Mouse (Mus musculus): Measurements from ENCODE around the gene C1ql4. TPM values are rescaled to one million over a fixed set of nuclear protein-coding genes. Genes with fewer than 3 reads are reported as not detected.

Gene C1ql4
- polyA plus RNA-seq, 1 experiment from 2014 or later, result 10.2 TPM

DNA sequence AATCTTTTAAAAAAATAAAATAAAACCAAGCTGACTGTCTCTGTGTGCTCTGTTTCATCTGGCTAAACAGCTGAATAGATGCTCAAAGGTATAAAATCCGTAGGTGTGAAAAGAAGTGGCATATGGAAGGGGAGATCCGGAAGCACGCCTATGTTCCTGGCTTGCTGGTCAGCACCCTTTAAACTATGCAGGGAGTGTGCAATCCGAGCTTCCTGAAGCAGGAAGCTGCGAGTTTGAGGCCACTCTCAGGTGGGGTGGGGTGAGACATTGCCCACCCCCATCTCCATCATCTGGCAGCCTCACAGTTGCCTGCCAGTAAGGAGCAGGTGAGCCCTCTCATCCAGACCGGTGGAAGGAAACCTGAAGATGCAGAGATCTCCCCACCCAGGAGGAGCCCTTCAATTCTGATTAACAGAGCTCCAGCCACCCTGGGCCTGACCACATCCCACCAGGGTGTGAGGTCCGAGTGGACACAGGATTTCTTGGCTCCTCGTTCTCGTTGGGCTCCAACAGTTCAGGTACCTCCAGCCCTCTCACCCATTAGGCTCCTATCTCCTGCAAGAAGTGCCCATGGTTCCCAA is 13.5 kb downstream of the C1ql4 start, which contains the start of gene Troap:
Troap (plus strand) TSS at position 557 of the 581 bp plus-strand sequence.
- H3K27ac ChIP-seq (ENCODE audit: low read depth, low read length), result peak within 1 kb of the TSS; percentile 92
- ATAC-seq (ENCODE audit: low FRiP score) (no peak), DNase-seq (ENCODE audit: low spot score) (no peak)
- peak within 1 kb of the TSS; percentile 82 for H3K9ac ChIP-seq (ENCODE audit: low read depth, low read length)
- WGBS, result 25% methylated on average over 9 of the region's 9 CpGs
- peak within 1 kb of the TSS; percentile 84 for H3K4me2 ChIP-seq (replicated peaks; ENCODE audit: low read depth, low read length)
- H3K9me3 ChIP-seq (ENCODE audit: control insufficient read depth, low read length), result no peaks in the 10 kb centered on the region
- 0 out of 2 replicates have a peak, but pooled peaks cover 3% of the 10 kb centered on the region for H3K36me3 ChIP-seq (ENCODE audit: control insufficient read depth, insufficient read depth, low read length)
- peak within 1 kb of the TSS; percentile 69 for H3K4me3 ChIP-seq (ENCODE audit: low read depth, low read length)
- H3K4me1 ChIP-seq (replicated peaks; ENCODE audit: control insufficient read depth, insufficient read depth, low read length), result peaks cover 4% of the 10 kb centered on the region
- no peaks in the 10 kb centered on the region for H3K27me3 ChIP-seq (ENCODE audit: control insufficient read depth, insufficient read depth, low read length)

GRCm38 (mm10) chr15:99071988-99072387 is 15.6 kb downstream of the C1ql4 start:
- no peak overlapping the region for H3K4me3 ChIP-seq (ENCODE audit: low read depth, low read length)
- no peaks in the 10 kb centered on the region for H3K36me3 ChIP-seq (ENCODE audit: control insufficient read depth, insufficient read depth, low read length)
- no peak overlapping the region for H3K9ac ChIP-seq (ENCODE audit: low read depth, low read length)
- ATAC-seq (ENCODE audit: low FRiP score) (no peak), DNase-seq (ENCODE audit: low spot score) (no peak)
- no peaks in the 10 kb centered on the region for H3K27me3 ChIP-seq (ENCODE audit: control insufficient read depth, insufficient read depth, low read length)
- no peaks in the 10 kb centered on the region for H3K9me3 ChIP-seq (ENCODE audit: control insufficient read depth, low read length)
- no peak overlapping the region for H3K4me2 ChIP-seq (replicated peaks; ENCODE audit: low read depth, low read length)
- WGBS, result 80% methylated on average over 1 of the region's 1 CpGs
- no peak overlapping the region for H3K27ac ChIP-seq (ENCODE audit: low read depth, low read length)
- peaks cover 4% of the 10 kb centered on the region for H3K4me1 ChIP-seq (replicated peaks; ENCODE audit: control insufficient read depth, insufficient read depth, low read length)

- WGBS, result 82% methylated on average over 12 of the region's 12 CpGs
- H3K4me3 ChIP-seq (ENCODE audit: low read depth, low read length), result no peak overlapping the region
- no peaks in the 10 kb centered on the region for H3K9me3 ChIP-seq (ENCODE audit: control insufficient read depth, low read length)
- H3K9ac ChIP-seq (ENCODE audit: low read depth, low read length), result no peak overlapping the region
- H3K27me3 ChIP-seq (ENCODE audit: control insufficient read depth, insufficient read depth, low read length), result no peaks in the 10 kb centered on the region
- no peaks in the 10 kb centered on the region for H3K4me1 ChIP-seq (replicated peaks; ENCODE audit: control insufficient read depth, insufficient read depth, low read length)
- H3K4me2 ChIP-seq (replicated peaks; ENCODE audit: low read depth, low read length), result no peak overlapping the region
- no peaks in the 10 kb centered on the region for H3K36me3 ChIP-seq (ENCODE audit: control insufficient read depth, insufficient read depth, low read length)
- DNase-seq (ENCODE audit: low spot score) (no peak), ATAC-seq (ENCODE audit: low FRiP score) (no peak)
- no peak overlapping the region for H3K27ac ChIP-seq (ENCODE audit: low read depth, low read length)
Measured at GRCm38 (mm10) chr15:99065557-99066165, 22.0 kb downstream of the C1ql4 start.

DNA sequence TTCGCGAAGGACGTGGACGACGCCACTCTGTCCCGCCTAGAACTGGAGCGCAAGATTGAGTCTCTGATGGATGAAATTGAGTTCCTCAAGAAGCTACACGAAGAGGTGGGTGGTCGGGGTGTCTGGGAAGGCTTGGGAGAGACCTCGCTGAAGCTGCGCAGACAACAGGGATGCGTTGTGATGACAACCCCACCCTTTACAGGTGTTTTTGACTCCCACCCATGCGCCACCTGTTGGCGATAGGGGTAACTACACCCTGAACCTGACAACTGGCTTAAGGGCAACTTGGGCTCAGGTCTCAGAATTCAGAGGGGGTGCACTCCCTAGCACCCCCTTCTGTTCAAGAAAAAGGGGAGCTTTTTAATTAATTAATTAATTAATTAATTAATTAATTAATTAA is 31.3 kb downstream of the C1ql4 start:
- Histone ChIP-seq H3K4me3 (ENCODE audit: low read depth, low read length) (peak overlapping the region; percentile 31; the same call in 1 of the 2 replicates), H3K4me2 (replicated peaks; ENCODE audit: low read depth, low read length) (peak overlapping the region; percentile 7; the same call in 1 of the 2 replicates), H3K27me3 (ENCODE audit: control insufficient read depth, insufficient read depth, low read length) (peaks cover 63% of the 10 kb centered on the region), H3K9ac (ENCODE audit: low read depth, low read length) (no peak overlapping the region), H3K9me3 (ENCODE audit: control insufficient read depth, low read length) (no peaks in the 10 kb centered on the region), H3K36me3 (ENCODE audit: control insufficient read depth, insufficient read depth, low read length) (no peaks in the 10 kb centered on the region), H3K27ac (ENCODE audit: low read depth, low read length) (no peak overlapping the region), H3K4me1 (replicated peaks; ENCODE audit: control insufficient read depth, insufficient read depth, low read length) (peaks cover 13% of the 10 kb centered on the region)
- ATAC-seq (ENCODE audit: low FRiP score), result no peak
- WGBS, result 5% methylated on average over 14 of the region's 14 CpGs
- peak; percentile 64 for DNase-seq (ENCODE audit: low spot score)

- H3K27ac ChIP-seq (ENCODE audit: low read depth, low read length), result no peak overlapping the region
- ATAC-seq (ENCODE audit: low FRiP score), result no peak
Measured at GRCm38 (mm10) chr15:99055511-99055961, 32.1 kb downstream of the C1ql4 start.

GRCm38 (mm10) chr15:99055040-99055439 is 32.6 kb downstream of the C1ql4 start, which contains the start of gene Prph:
Gene Prph (plus strand): TSS chr15:99055174.
- DNase-seq (ENCODE audit: low spot score) (no peak), ATAC-seq (ENCODE audit: low FRiP score) (no peak)
- peak within 1 kb of the TSS; percentile 31 for H3K4me3 ChIP-seq (ENCODE audit: low read depth, low read length)
- H3K36me3 ChIP-seq (ENCODE audit: control insufficient read depth, insufficient read depth, low read length), result no peaks in the 10 kb centered on the region
- no peak within 1 kb of the TSS for H3K9ac ChIP-seq (ENCODE audit: low read depth, low read length)
- no peaks in the 10 kb centered on the region for H3K9me3 ChIP-seq (ENCODE audit: control insufficient read depth, low read length)
- WGBS, result 4% methylated on average over 30 of the region's 30 CpGs
- peaks cover 63% of the 10 kb centered on the region for H3K27me3 ChIP-seq (ENCODE audit: control insufficient read depth, insufficient read depth, low read length)
- H3K27ac ChIP-seq (ENCODE audit: low read depth, low read length), result no peak within 1 kb of the TSS
- H3K4me2 ChIP-seq (replicated peaks; ENCODE audit: low read depth, low read length), result peak within 1 kb of the TSS; percentile 48
- peaks cover 13% of the 10 kb centered on the region for H3K4me1 ChIP-seq (replicated peaks; ENCODE audit: control insufficient read depth, insufficient read depth, low read length)

More at GRCm38 (mm10) chr15:99055511-99055961, 32.1 kb downstream of the C1ql4 start:
- H3K4me2 ChIP-seq (replicated peaks; ENCODE audit: low read depth, low read length), result peak overlapping the region; percentile 48
- peak; percentile 63 for DNase-seq (ENCODE audit: low spot score)
- no peaks in the 10 kb centered on the region for H3K36me3 ChIP-seq (ENCODE audit: control insufficient read depth, insufficient read depth, low read length)
- no peak overlapping the region for H3K9ac ChIP-seq (ENCODE audit: low read depth, low read length)
- H3K4me3 ChIP-seq (ENCODE audit: low read depth, low read length), result peak overlapping the region; percentile 31
- no peaks in the 10 kb centered on the region for H3K9me3 ChIP-seq (ENCODE audit: control insufficient read depth, low read length)
- under 1% methylated on average over 34 of the region's 37 CpGs for WGBS
- H3K4me1 ChIP-seq (replicated peaks; ENCODE audit: control insufficient read depth, insufficient read depth, low read length), result peaks cover 13% of the 10 kb centered on the region
- peaks cover 63% of the 10 kb centered on the region for H3K27me3 ChIP-seq (ENCODE audit: control insufficient read depth, insufficient read depth, low read length)

DNA sequence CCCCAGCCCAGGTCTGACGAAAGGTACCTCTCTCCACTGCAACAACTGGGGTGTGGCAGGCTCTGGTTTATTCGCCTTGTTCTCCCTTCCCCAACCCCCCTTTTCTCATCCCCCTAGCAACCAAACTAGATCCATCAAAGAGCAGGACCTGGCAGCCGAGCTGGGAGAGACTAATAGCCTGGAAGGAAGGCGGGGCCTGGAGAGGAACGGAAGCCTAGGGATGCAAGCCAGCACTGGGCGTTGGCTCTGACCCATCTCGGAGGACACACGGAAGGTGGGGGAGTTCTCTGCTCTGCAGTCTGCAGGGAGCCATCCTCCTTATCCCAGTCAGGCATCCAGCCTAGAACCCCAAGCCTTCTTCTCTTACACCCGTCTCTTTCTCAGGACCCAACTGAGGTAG is 34.2 kb downstream of the C1ql4 start:
- peaks cover 13% of the 10 kb centered on the region for H3K4me1 ChIP-seq (replicated peaks; ENCODE audit: control insufficient read depth, insufficient read depth, low read length)
- no peak overlapping the region for H3K4me3 ChIP-seq (ENCODE audit: low read depth, low read length)
- DNase-seq (ENCODE audit: low spot score), result peak; percentile 47
- no peaks in the 10 kb centered on the region for H3K9me3 ChIP-seq (ENCODE audit: control insufficient read depth, low read length)
- WGBS, result 9% methylated on average over 9 of the region's 9 CpGs
- H3K36me3 ChIP-seq (ENCODE audit: control insufficient read depth, insufficient read depth, low read length), result no peaks in the 10 kb centered on the region
- H3K27me3 ChIP-seq (ENCODE audit: control insufficient read depth, insufficient read depth, low read length), result peaks cover 59% of the 10 kb centered on the region
- H3K4me2 ChIP-seq (replicated peaks; ENCODE audit: low read depth, low read length), result no peak overlapping the region
- H3K9ac ChIP-seq (ENCODE audit: low read depth, low read length), result no peak overlapping the region
- H3K27ac ChIP-seq (ENCODE audit: low read depth, low read length), result no peak overlapping the region
- ATAC-seq (ENCODE audit: low FRiP score), result no peak

DNA sequence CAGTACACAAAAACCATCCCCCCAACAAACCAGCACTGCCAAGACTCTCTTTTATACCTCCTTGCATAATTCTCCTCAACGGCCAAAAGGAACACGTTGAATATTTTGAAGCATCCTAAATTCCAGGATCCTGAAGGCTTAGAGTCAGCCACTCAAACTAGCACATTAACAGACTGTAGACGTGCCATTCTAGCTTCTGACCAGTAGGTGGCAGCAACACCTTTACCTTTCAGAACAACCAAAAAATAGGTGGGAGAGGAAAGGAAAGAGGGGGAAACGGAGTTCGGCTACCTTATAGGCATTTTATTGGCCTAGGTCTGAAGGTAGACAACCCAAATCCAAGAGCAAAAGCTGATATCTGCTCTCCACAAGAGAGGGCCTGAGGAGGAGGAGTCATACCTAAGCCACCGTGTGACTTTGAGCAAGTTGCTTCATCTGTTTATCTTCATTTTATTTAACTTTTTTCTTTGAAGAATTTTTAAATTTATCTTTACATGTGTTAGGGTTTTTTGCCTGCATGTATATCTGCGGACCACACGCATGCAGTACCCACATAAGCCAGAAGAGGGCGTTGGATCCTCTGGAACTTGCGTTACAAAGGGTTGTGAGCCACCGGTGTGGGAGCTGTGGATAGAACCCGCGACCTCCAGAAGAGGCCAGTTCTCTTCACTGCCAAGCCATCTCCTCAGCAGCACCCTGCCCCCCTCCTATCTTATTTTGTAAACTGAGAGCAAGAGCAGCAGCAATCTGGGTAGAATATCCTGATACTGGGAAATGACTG is 38.0 kb downstream of the C1ql4 start:
- Histone ChIP-seq H3K9ac (ENCODE audit: low read depth, low read length) (no peak overlapping the region), H3K4me3 (ENCODE audit: low read depth, low read length) (no peak overlapping the region), H3K9me3 (ENCODE audit: control insufficient read depth, low read length) (no peaks in the 10 kb centered on the region), H3K27ac (ENCODE audit: low read depth, low read length) (no peak overlapping the region), H3K4me1 (replicated peaks; ENCODE audit: control insufficient read depth, insufficient read depth, low read length) (peaks cover 6% of the 10 kb centered on the region; the same call in 1 of the 2 replicates), H3K36me3 (ENCODE audit: control insufficient read depth, insufficient read depth, low read length) (no peaks in the 10 kb centered on the region), H3K27me3 (ENCODE audit: control insufficient read depth, insufficient read depth, low read length) (peaks cover 21% of the 10 kb centered on the region), H3K4me2 (replicated peaks; ENCODE audit: low read depth, low read length) (no peak overlapping the region)
- ATAC-seq (ENCODE audit: low FRiP score) (no peak), DNase-seq (ENCODE audit: low spot score) (peak; percentile 82)
- 34% methylated on average over 13 of the region's 13 CpGs for WGBS
